Mouse (Mus musculus) kidney, embryonic 16.5 days (tissue): ENCODE data around the gene Fam136a. TPM values are rescaled to one million over a fixed set of nuclear protein-coding genes. Genes with fewer than 3 reads are reported as not detected.

ENCODE experiments used
- ATAC-seq: fragments of 200-750 bp; cut with Nextera tagmentation; 2 replicates; pipeline ENCODE4 v1.8.0; 2017; ENCODE audit warnings: moderate TSS enrichment; ENCODE audit not compliant: low FRiP score, low TSS enrichment
- H3K27ac ChIP-seq: fragments of 300-500 bp; sonication (generic); 2 replicates; pipeline ENCODE4 v1.5.1; 2014; ENCODE audit warnings: low read length
- H3K27me3 ChIP-seq: fragments of 300-500 bp; sonication (generic); 2 replicates; pipeline ENCODE4 v1.6.1; 2014; ENCODE audit warnings: low read length, control low read depth, mixed read lengths; ENCODE audit not compliant: insufficient read depth
- H3K36me3 ChIP-seq: fragments of 300-500 bp; sonication (generic); 2 replicates; pipeline ENCODE4 v1.6.1; 2014; ENCODE audit warnings: low read length, control low read depth, mixed read lengths; ENCODE audit not compliant: insufficient read depth
- H3K4me1 ChIP-seq: fragments of 300-500 bp; sonication (generic); 2 replicates; pipeline ENCODE4 v1.6.1; 2014; ENCODE audit warnings: low read length, control low read depth, mixed read lengths; ENCODE audit not compliant: insufficient read depth
- H3K4me2 ChIP-seq: fragments of 300-500 bp; sonication (generic); replicated peaks from 2 replicates; pipeline ENCODE4 v1.6.1; 2014; ENCODE audit warnings: low read depth, low read length
- H3K4me3 ChIP-seq: fragments of 300-500 bp; sonication (generic); 2 replicates; pipeline ENCODE4 v1.5.1; 2014; ENCODE audit warnings: mild to moderate bottlenecking, low read length
- H3K9ac ChIP-seq: fragments of 300-500 bp; sonication (generic); replicated peaks from 2 replicates; pipeline ENCODE4 v1.6.1; 2014; ENCODE audit warnings: low read length
- H3K9me3 ChIP-seq: fragments of 300-500 bp; sonication (generic); 2 replicates; pipeline ENCODE4 v1.6.1; 2016; ENCODE audit warnings: low read length, control low read depth
- WGBS: fragments of 180-500 bp; shearing (Covaris S2); extraction: QIAGEN DNeasy Blood & Tissue Kit; methylation state at CpG from one replicate; pipeline ENCODE4 v1.1.7; 2014; 5-methylcytosine and 5-hydroxymethylcytosine counted together
- polyA plus RNA-seq: library from polyadenylated mRNA; unstranded; fragments of >200 nt; fragmentation: Nextera tagmentation; extraction: Ambion mirVana; gene quantifications from 2 replicates; pipeline ENCODE4 v1.2.1, GENCODE M21; 2015

Gene Fam136a
- polyA plus RNA-seq, 1 experiment from 2014 or later = 146 TPM

GRCm38 (mm10) chr6:86364442-86365141 lies 854 bp upstream of the Fam136a start:
- no peaks in the 10 kb centered on the region for H3K27me3 ChIP-seq
- ATAC-seq = peak; percentile 60
- H3K4me2 ChIP-seq = peak overlapping the region; percentile 95
- H3K9ac ChIP-seq = peak overlapping the region; percentile 73
- H3K4me1 ChIP-seq = peaks cover 8% of the 10 kb centered on the region
- WGBS = 1% methylated on average over 17 of the region's 17 CpGs
- H3K9me3 ChIP-seq = no peaks in the 10 kb centered on the region
- H3K27ac ChIP-seq = no peak overlapping the region
- peak overlapping the region; percentile 73 for H3K4me3 ChIP-seq
- H3K36me3 ChIP-seq = peaks cover 12% of the 10 kb centered on the region; the same call in 1 of the 2 replicates

- peak overlapping the region; percentile 95 for H3K4me2 ChIP-seq
- H3K4me1 ChIP-seq = peaks cover 16% of the 10 kb centered on the region
- H3K9ac ChIP-seq = peak overlapping the region; percentile 88
- H3K4me3 ChIP-seq = peak overlapping the region; percentile 73
- H3K27me3 ChIP-seq = no peaks in the 10 kb centered on the region
- H3K9me3 ChIP-seq = no peaks in the 10 kb centered on the region
- H3K27ac ChIP-seq = peak overlapping the region; percentile 73
- peaks cover 12% of the 10 kb centered on the region; the same call in 1 of the 2 replicates for H3K36me3 ChIP-seq
- WGBS = 39% methylated on average over 25 of the region's 25 CpGs
- no peak; the same call in 1 of the 2 replicates for ATAC-seq
These were observed 843 bp downstream of the Fam136a start for GRCm38 (mm10) chr6:86366125-86366852.

GRCm38 (mm10) chr6:86366853-86367249 lies 1.4 kb downstream of the Fam136a start:
- ATAC-seq = no peak
- H3K36me3 ChIP-seq = peaks cover 12% of the 10 kb centered on the region; the same call in 1 of the 2 replicates
- H3K27me3 ChIP-seq = no peaks in the 10 kb centered on the region
- peak overlapping the region; percentile 73; the same call in 1 of the 2 replicates for H3K4me3 ChIP-seq
- H3K27ac ChIP-seq = no peak overlapping the region
- 63% methylated on average over 2 of the region's 2 CpGs for WGBS
- H3K4me2 ChIP-seq = peak overlapping the region; percentile 95
- peak overlapping the region; percentile 88 for H3K9ac ChIP-seq
- H3K4me1 ChIP-seq = peaks cover 16% of the 10 kb centered on the region
- no peaks in the 10 kb centered on the region for H3K9me3 ChIP-seq

- ATAC-seq = no peak
- 91% methylated on average over 5 of the region's 5 CpGs for whole genome bisulfite sequencing
These were observed 3.0 kb downstream of the Fam136a start for GRCm38 (mm10) chr6:86368479-86368878.

GRCm38 (mm10) chr6:86370093-86370713 lies 4.8 kb downstream of the Fam136a start:
- Histone ChIP-seq H3K4me2 (peak overlapping the region; percentile 96), H3K27ac (peak overlapping the region; percentile 91), H3K4me3 (peak overlapping the region; percentile 98), H3K36me3 (peaks cover 15% of the 10 kb centered on the region; the same call in 1 of the 2 replicates), H3K27me3 (no peaks in the 10 kb centered on the region), H3K9me3 (no peaks in the 10 kb centered on the region), H3K4me1 (peaks cover 29% of the 10 kb centered on the region), H3K9ac (peak overlapping the region; percentile 82)
- ATAC-seq = no peak
- 77% methylated on average over 3 of the region's 3 CpGs for WGBS

More at GRCm38 (mm10) chr6:86368479-86368878, 3.0 kb downstream of the Fam136a start:
- Histone ChIP-seq H3K36me3 (peaks cover 12% of the 10 kb centered on the region; the same call in 1 of the 2 replicates), H3K4me1 (peaks cover 29% of the 10 kb centered on the region), H3K27ac (no peak overlapping the region), H3K9me3 (no peaks in the 10 kb centered on the region), H3K4me3 (no peak overlapping the region), H3K4me2 (no peak overlapping the region), H3K27me3 (no peaks in the 10 kb centered on the region), H3K9ac (no peak overlapping the region)

GRCm38 (mm10) chr6:86370764-86371339 lies 5.4 kb downstream of the Fam136a start, which contains the start of gene Snrpg:
Gene Snrpg, plus strand, starts transcription at chr6:86371304.
- Histone ChIP-seq H3K36me3 (peaks cover 15% of the 10 kb centered on the region; the same call in 1 of the 2 replicates), H3K27me3 (no peaks in the 10 kb centered on the region), H3K4me3 (peak within 1 kb of the TSS; percentile 98), H3K9me3 (no peaks in the 10 kb centered on the region), H3K4me1 (peaks cover 29% of the 10 kb centered on the region), H3K9ac (peak within 1 kb of the TSS; percentile 84), H3K27ac (peak within 1 kb of the TSS; percentile 91), H3K4me2 (peak within 1 kb of the TSS; percentile 96)
- ATAC-seq = 0 out of 2 replicates have a peak, but pooled peaks have one; percentile 2
- 17% methylated on average over 15 of the region's 15 CpGs for WGBS

- H3K4me1 ChIP-seq = peaks cover 25% of the 10 kb centered on the region
- no peaks in the 10 kb centered on the region for H3K9me3 ChIP-seq
- WGBS = under 1% methylated on average over 50 of the region's 50 CpGs
- H3K4me3 ChIP-seq = peak overlapping the region; percentile 98
- peak overlapping the region; percentile 96 for H3K4me2 ChIP-seq
- H3K9ac ChIP-seq = peak overlapping the region; percentile 84
- peak overlapping the region; percentile 91 for H3K27ac ChIP-seq
- peaks cover 19% of the 10 kb centered on the region for H3K36me3 ChIP-seq
- ATAC-seq = peak; percentile 97
- H3K27me3 ChIP-seq = no peaks in the 10 kb centered on the region
These were observed 6.0 kb downstream of the Fam136a start for GRCm38 (mm10) chr6:86371340-86371911.

- H3K9ac ChIP-seq = peak overlapping the region; percentile 84
- H3K4me3 ChIP-seq = peak overlapping the region; percentile 98
- no peak for ATAC-seq
- H3K9me3 ChIP-seq = no peaks in the 10 kb centered on the region
- WGBS = 3% methylated on average over 12 of the region's 12 CpGs
- no peaks in the 10 kb centered on the region for H3K27me3 ChIP-seq
- peaks cover 21% of the 10 kb centered on the region for H3K4me1 ChIP-seq
- H3K4me2 ChIP-seq = peak overlapping the region; percentile 96
- H3K27ac ChIP-seq = peak overlapping the region; percentile 91; the same call in 1 of the 2 replicates
- H3K36me3 ChIP-seq = peaks cover 23% of the 10 kb centered on the region
These were observed 6.6 kb downstream of the Fam136a start for GRCm38 (mm10) chr6:86371950-86372516.

- Histone ChIP-seq H3K4me2 (no peak overlapping the region), H3K36me3 (peaks cover 35% of the 10 kb centered on the region), H3K9ac (no peak overlapping the region), H3K9me3 (no peaks in the 10 kb centered on the region), H3K27me3 (no peaks in the 10 kb centered on the region), H3K4me1 (peaks cover 21% of the 10 kb centered on the region), H3K27ac (no peak overlapping the region), H3K4me3 (no peak overlapping the region)
- no peak for ATAC-seq
- WGBS = 93% methylated on average over 6 of the region's 6 CpGs
These were observed 8.1 kb downstream of the Fam136a start for GRCm38 (mm10) chr6:86373556-86373955.
